Mouse (Mus musculus) natural killer cell, adult 2 months (primary cell): Measurements from ENCODE around the gene Sae1.
A peak's percentile ranks its signal among the peaks of the same experiment; 100 is the strongest.

ENCODE experiments used
- DNase-seq, 2 experiments: peaks; one replicate each; pipeline ENCODE4 v3.0.0; 2022; ENCODE audit warnings: low spot score in 2 of 2

Gene Sae1

GRCm38 (mm10) chr7:16387160-16388041 is at the start of gene Sae1:
Gene Sae1, minus strand, starts transcription at chr7:16387806.
- peak; percentile 91 to 94 for DNase-seq

GRCm38 (mm10) chr7:16435088-16435487 is 47.5 kb upstream of the Sae1 start:
- no peak for DNase-seq

- DNase-seq, result no peak
Measured at GRCm38 (mm10) chr7:16433352-16433971, 45.9 kb upstream of the Sae1 start.

GRCm38 (mm10) chr7:16426129-16426729 is 38.6 kb upstream of the Sae1 start:
- peak; percentile 72 to 78 for DNase-seq

- DNase-seq, result no peak
Measured at GRCm38 (mm10) chr7:16425721-16426120, 38.1 kb upstream of the Sae1 start.

- DNase-seq, result no peak
Measured at GRCm38 (mm10) chr7:16423731-16424130, 36.1 kb upstream of the Sae1 start.

GRCm38 (mm10) chr7:16422222-16422856 is 34.7 kb upstream of the Sae1 start:
- no peak for DNase-seq

- no peak for DNase-seq
Measured at GRCm38 (mm10) chr7:16420493-16421118, 33.0 kb upstream of the Sae1 start.

- no peak for DNase-seq
Measured at GRCm38 (mm10) chr7:16418713-16419112, 31.1 kb upstream of the Sae1 start.

GRCm38 (mm10) chr7:16417141-16417771 is 29.6 kb upstream of the Sae1 start:
- no peak for DNase-seq

GRCm38 (mm10) chr7:16415426-16415825 is 27.8 kb upstream of the Sae1 start:
- DNase-seq, result no peak

- no peak for DNase-seq
Measured at GRCm38 (mm10) chr7:16412930-16413329, 25.3 kb upstream of the Sae1 start.

- DNase-seq, result no peak
Measured at GRCm38 (mm10) chr7:16412220-16412896, 24.8 kb upstream of the Sae1 start.

GRCm38 (mm10) chr7:16411100-16411499 is 23.5 kb upstream of the Sae1 start:
- no peak for DNase-seq

GRCm38 (mm10) chr7:16406978-16407377 is 19.4 kb upstream of the Sae1 start:
- no peak for DNase-seq

- DNase-seq, result peak; percentile 64 to 82
Measured at GRCm38 (mm10) chr7:16405516-16406351, 18.1 kb upstream of the Sae1 start.

GRCm38 (mm10) chr7:16405073-16405455 is 17.5 kb upstream of the Sae1 start:
- DNase-seq, result peak; percentile 16 to 29

- DNase-seq, result no peak
Measured at GRCm38 (mm10) chr7:16404315-16405072, 16.9 kb upstream of the Sae1 start.
